Mouse (Mus musculus) brain, adult 10 weeks (tissue): ENCODE results near the gene Nenf. TPM values are rescaled to one million over a fixed set of nuclear protein-coding genes. Genes with fewer than 3 reads are reported as not detected.

Experiments
- polyA plus RNA-seq: library from polyadenylated mRNA; stranded (reverse); fragments of 350-450 nt; fragmentation: Illumina TruSeq; extraction: RNeasy Lipid Tissue Mini Kit (QIAGEN cat#74804); gene quantifications from one replicate; pipeline ENCODE4 v1.2.3, GENCODE M21; 2015; ENCODE audit warnings: low read depth, low replicate concordance

Gene Nenf
- polyA plus RNA-seq = 154 TPM

DNA sequence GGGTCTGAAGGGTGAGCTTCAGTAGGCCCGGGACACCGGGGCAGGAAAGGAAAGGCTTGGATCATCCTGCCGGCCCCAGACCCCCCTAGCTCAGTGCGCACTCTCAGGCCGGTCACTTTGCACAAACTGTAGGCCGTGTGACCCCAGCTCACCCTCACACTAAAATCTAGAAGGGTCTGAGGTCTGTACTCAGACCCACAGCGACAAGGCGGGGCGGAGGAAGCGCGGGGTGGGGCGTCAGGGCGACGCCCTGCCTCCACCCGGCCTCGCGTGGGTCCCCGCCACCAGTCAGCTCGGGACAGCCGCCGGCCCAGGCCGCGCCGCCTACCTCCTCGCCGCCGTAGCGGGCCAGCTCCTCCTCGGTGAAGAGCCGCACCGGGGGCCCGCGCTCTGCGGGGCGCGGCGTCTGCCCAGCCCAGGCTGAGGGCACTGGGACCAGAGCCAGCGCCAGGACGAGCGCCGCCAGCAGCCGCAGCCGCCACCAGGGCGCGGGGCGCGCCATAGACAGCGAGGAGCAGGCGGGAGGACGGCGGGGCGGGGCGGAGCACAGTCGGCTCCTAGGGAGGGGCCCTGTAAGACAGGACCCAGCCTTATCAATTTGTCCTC, at the start of gene Nenf:
Gene Nenf, minus strand, starts transcription at position 604 of the 606 bp plus-strand sequence.

DNA sequence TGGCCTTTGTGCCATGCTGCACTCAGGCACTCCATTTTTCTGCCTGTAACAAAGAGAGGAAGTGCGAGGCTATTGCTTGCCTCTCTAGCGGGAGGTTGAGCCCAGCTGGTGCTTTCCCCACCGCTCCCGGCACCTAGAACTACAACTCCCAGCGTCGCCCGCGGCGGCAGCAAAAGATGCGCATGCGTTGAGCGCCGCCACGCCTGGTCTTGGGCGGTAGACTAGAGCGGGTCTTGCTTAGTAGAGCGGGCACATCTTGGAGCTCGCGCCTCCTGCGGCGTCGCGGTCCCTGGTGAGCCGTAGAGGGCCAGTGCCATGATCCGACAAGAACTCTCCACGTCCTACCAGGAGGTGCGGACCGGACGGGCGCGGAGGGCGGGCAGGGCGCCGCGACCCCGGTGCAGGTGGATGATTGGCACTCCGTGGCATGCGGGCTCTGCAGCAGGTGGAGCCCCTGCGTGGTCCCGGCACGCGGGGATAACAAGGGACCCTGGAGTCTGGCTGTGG, 7.8 kb upstream of the Nenf start, which contains the start of gene Tmem206:
Gene Tmem206, plus strand, starts transcription at position 187 of the 507 bp plus-strand sequence.

Other genes with a start within 250 kb of the Nenf start
- gene Batf3, start 220.3 kb downstream of the Nenf start, polyA plus RNA-seq = 2.5 TPM
- not detected for gene Fam71a, start 153.4 kb downstream of the Nenf start, polyA plus RNA-seq
- 2.0 TPM for gene Atf3, start 100.2 kb downstream of the Nenf start, polyA plus RNA-seq
- 10.0 TPM for gene Tmem206, start 7.7 kb upstream of the Nenf start, polyA plus RNA-seq
- 69.9 TPM for gene Ppp2r5a, start 85.1 kb upstream of the Nenf start, polyA plus RNA-seq